Mouse (Mus musculus): ENCODE results near the gene Zswim8. TPM values are rescaled to one million over a fixed set of nuclear protein-coding genes. Genes with fewer than 3 reads are reported as not detected.

Zswim8 gene
- polyA plus RNA-seq, 1 experiment from 2014 or later = 40.1 TPM

DNA sequence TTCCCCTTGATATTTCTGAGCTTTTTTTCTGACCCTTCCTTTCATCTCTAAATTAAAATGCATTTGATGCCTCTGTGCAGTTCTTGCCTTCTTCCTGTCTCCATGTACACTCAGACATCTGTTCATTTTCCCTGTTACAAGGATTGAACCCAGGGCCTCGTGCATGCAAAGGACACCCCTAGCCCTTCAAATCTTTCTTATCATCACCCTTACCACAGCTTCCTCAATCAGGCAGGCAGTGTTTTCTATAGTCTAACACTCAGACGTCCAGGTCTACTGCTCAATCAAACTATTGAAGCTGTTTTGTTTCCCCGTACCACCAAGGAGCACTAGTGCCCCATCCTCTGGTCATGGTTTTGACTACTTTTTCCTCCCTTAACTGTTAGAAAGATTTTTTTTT is 46.4 kb downstream of the Zswim8 start:
- H3K36me3 ChIP-seq = peaks cover 48% of the 10 kb centered on the region
- ATAC-seq (ENCODE audit: insufficient number of reproducible peaks, low FRiP score, low TSS enrichment, low read depth) = no peak
- no peak overlapping the region for H3K4me3 ChIP-seq (replicated peaks)

DNA sequence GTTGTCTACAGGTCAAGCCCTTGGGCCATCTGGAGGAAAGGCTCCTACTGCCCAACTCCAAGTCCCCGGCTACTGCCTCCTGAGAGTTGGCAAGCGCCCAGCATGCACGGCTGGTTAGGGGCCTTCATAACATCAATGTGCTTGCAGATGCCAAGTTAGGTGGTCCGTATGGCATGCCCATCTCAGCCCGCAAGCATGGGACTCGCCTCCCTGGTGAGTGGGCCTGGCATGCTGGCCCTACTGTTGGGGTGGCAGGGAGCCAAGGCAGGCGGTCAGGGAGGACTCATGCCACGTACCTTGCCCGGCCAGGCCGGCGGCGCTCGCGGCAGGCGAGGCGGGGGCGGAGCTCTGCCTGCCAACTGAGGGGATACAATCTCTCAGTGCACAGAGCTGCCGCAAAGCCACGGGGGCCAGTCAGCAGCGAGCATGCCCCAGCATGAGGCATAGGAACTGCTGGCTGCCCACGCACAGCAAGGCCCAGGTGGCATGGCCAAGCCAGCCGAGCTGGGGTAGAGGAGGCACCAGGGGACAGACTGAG is 50.1 kb downstream of the Zswim8 start:
- Histone ChIP-seq H3K4me2 (replicated peaks) (no peak overlapping the region), H3K4me1 (no peaks in the 10 kb centered on the region), H3K36me3 (peaks cover 81% of the 10 kb centered on the region), H3K9me3 (replicated peaks) (no peaks in the 10 kb centered on the region), H3K9ac (no peak overlapping the region), H3K4me3 (replicated peaks) (no peak overlapping the region), H3K27ac (replicated peaks) (no peak overlapping the region), H3K27me3 (no peaks in the 10 kb centered on the region)
- WGBS = 87% methylated on average over 22 of the region's 22 CpGs
- ATAC-seq (ENCODE audit: insufficient number of reproducible peaks, low FRiP score, low TSS enrichment, low read depth) = 0 out of 2 replicates have a peak, but pooled peaks have one; percentile 17

More for the DNA sequence above, 46.4 kb downstream of the Zswim8 start:
- H3K9me3 ChIP-seq (replicated peaks) = no peaks in the 10 kb centered on the region
- H3K4me2 ChIP-seq (replicated peaks) = no peak overlapping the region
- no peaks in the 10 kb centered on the region for H3K27me3 ChIP-seq
- no peaks in the 10 kb centered on the region for H3K4me1 ChIP-seq
- 88% methylated on average over 3 of the region's 3 CpGs for WGBS
- H3K27ac ChIP-seq (replicated peaks) = no peak overlapping the region
- no peak overlapping the region for H3K9ac ChIP-seq

DNA sequence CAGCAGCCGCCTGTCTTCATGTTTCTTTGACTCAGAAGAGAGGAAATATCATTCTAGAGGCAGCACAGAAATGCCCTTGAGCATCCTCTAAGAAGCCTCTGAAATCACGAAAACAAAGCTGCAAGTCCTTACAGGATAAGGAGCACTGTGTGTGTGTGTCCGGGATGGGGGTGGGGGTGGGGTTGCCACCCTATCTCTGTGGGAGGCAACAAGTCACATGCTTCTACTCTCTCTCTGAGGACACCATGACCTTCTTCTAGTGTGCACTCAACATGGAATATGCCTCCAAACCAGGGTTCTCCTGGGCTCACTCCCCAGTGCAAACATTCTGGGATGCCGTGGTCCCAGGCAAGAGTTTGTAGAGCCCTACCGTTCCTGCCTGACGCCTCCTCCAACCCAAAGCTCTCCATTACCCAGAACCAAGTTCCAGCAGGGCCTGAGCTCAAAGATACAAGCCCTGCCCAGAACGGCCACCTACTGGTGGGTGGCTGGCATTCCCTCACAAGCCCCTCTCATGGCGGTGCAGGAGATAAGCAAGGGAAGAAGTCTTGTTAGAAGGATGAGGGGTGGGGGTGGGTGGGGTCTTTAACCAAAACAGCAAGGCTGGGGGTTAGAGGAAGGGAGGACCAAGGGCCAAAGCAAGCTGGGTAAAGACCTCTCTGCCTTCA is 51.5 kb downstream of the Zswim8 start:
- no peak for ATAC-seq (ENCODE audit: insufficient number of reproducible peaks, low FRiP score, low TSS enrichment, low read depth)
- H3K4me1 ChIP-seq = no peaks in the 10 kb centered on the region
- 67% methylated on average over 8 of the region's 8 CpGs for WGBS
- H3K9me3 ChIP-seq (replicated peaks) = no peaks in the 10 kb centered on the region
- no peak overlapping the region for H3K4me2 ChIP-seq (replicated peaks)
- 0 out of 2 replicates have a peak overlapping the region, but pooled peaks have one; percentile 4 for H3K27ac ChIP-seq (replicated peaks)
- H3K36me3 ChIP-seq = peaks cover 94% of the 10 kb centered on the region
- no peak overlapping the region for H3K9ac ChIP-seq
- no peaks in the 10 kb centered on the region for H3K27me3 ChIP-seq
- H3K4me3 ChIP-seq (replicated peaks) = no peak overlapping the region

DNA sequence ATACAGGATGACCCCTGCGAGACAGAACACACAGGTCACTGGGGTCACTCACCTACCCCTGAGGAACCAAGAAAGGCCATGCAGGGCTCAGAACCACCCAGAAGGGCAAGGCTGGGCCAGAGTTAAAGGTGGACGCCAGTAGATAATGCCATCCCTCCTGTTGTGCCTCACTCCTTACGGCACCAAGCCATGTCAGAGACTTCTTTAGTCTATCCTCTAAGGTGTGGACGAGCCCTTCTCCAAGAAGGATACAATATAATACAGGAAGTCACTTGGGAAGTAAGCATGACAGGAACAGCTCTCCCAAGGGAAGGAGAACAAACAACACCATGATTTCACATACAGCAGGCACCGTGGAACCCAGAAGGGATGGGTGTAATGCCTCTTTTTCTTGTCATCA is 57.6 kb downstream of the Zswim8 start:
- WGBS = 86% methylated on average over 5 of the region's 5 CpGs
- Histone ChIP-seq H3K4me2 (replicated peaks) (no peak overlapping the region), H3K4me1 (peaks cover 16% of the 10 kb centered on the region), H3K9ac (no peak overlapping the region), H3K27ac (replicated peaks) (0 out of 2 replicates have a peak overlapping the region, but pooled peaks have one; percentile 8), H3K9me3 (replicated peaks) (no peaks in the 10 kb centered on the region), H3K36me3 (peaks cover 64% of the 10 kb centered on the region), H3K27me3 (no peaks in the 10 kb centered on the region), H3K4me3 (replicated peaks) (no peak overlapping the region)
- ATAC-seq (ENCODE audit: insufficient number of reproducible peaks, low FRiP score, low TSS enrichment, low read depth) = no peak

DNA sequence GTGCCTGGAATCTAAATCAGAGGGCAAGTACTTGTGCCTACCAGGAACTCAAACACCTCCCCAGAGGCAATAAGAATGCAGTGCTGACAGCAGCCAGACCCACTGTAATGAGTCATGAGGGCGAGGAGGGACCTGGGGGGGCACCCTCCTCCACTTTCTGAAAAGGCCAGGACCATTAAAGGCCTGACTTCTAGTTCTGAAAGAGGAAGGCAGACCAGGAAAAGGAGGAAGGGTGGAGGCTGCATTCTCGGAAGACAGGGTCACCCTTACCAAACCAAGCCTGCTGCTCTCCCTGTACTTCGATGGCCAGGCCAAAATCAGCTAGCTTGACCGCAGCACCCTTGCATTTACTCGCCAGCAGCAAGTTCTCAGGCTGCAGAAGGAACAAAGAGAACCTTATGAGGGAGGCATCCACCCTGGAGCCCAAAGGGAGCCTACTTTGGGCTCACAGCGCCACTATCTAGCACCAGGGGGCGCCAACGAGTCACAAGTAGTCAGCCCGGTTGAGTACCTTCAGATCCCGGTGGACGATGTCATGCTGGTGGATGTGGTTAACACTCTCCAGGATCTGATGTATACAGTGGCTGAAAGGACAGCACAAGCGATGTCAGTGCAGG is 58.4 kb downstream of the Zswim8 start:
- Histone ChIP-seq H3K27me3 (no peaks in the 10 kb centered on the region), H3K36me3 (peaks cover 64% of the 10 kb centered on the region)
- 21% methylated on average over 12 of the region's 12 CpGs for WGBS

DNA sequence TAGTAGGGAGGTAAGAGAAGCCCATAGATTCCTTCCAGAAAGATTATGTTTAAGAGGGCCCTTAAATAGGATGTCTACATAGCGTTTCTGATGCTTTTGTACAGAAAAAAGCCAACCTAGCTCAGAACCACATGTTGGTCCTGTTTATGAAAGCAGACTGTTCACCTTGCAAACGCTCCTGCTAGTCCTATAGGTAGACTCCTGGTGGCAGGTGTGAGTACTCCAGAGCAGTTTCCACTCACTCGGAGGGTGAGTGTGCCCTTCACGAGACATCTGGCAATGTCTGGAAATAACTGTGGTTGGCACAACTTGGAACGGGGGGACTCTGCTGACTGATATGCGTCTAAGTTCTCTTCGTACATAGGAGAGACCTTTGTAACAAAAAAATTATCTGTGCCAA is 60.6 kb downstream of the Zswim8 start:
- 81% methylated on average over 7 of the region's 7 CpGs for WGBS
- Histone ChIP-seq H3K36me3 (peaks cover 47% of the 10 kb centered on the region), H3K27ac (replicated peaks) (peak overlapping the region; percentile 58; the same call in 1 of the 2 replicates), H3K4me1 (peaks cover 21% of the 10 kb centered on the region), H3K4me3 (replicated peaks) (no peak overlapping the region), H3K4me2 (replicated peaks) (no peak overlapping the region), H3K27me3 (no peaks in the 10 kb centered on the region), H3K9me3 (replicated peaks) (no peaks in the 10 kb centered on the region), H3K9ac (no peak overlapping the region)
- ATAC-seq (ENCODE audit: insufficient number of reproducible peaks, low FRiP score, low TSS enrichment, low read depth) = no peak

More for the DNA sequence above, 58.4 kb downstream of the Zswim8 start:
- no peak overlapping the region for H3K9ac ChIP-seq
- no peak overlapping the region for H3K4me2 ChIP-seq (replicated peaks)
- H3K4me1 ChIP-seq = peaks cover 16% of the 10 kb centered on the region
- 0 out of 2 replicates have a peak overlapping the region, but pooled peaks have one; percentile 8 for H3K27ac ChIP-seq (replicated peaks)
- no peak overlapping the region for H3K4me3 ChIP-seq (replicated peaks)
- ATAC-seq (ENCODE audit: insufficient number of reproducible peaks, low FRiP score, low TSS enrichment, low read depth) = peak; percentile 66
- H3K9me3 ChIP-seq (replicated peaks) = no peaks in the 10 kb centered on the region

DNA sequence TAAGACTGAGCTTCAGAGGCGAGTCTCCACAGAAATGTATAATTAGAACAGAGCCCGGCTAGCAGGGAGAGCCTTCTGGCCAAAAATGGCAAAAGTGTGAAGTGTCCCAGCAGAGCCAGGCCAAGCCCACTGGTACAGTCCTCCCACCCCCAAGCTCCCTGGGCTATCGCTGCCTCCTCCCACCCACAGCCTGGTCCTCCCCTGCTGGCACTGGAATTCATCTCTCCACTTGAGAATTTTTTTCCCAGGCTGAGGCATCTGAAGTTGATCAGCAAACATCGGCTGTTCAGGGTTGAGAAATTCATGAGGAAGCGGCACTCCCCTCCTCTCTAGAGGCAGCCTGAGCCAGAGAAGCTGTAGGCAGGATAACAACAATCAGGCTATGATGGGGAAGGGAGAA is 61.2 kb downstream of the Zswim8 start:
- peak; percentile 55; the same call in 1 of the 2 replicates for ATAC-seq (ENCODE audit: insufficient number of reproducible peaks, low FRiP score, low TSS enrichment, low read depth)
- H3K4me1 ChIP-seq = peaks cover 26% of the 10 kb centered on the region
- no peak overlapping the region for H3K4me3 ChIP-seq (replicated peaks)
- peak overlapping the region; percentile 58 for H3K27ac ChIP-seq (replicated peaks)
- H3K4me2 ChIP-seq (replicated peaks) = no peak overlapping the region
- H3K9me3 ChIP-seq (replicated peaks) = no peaks in the 10 kb centered on the region
- no peak overlapping the region for H3K9ac ChIP-seq
- H3K27me3 ChIP-seq = no peaks in the 10 kb centered on the region
- 38% methylated on average over 5 of the region's 5 CpGs for WGBS
- peaks cover 41% of the 10 kb centered on the region for H3K36me3 ChIP-seq

DNA sequence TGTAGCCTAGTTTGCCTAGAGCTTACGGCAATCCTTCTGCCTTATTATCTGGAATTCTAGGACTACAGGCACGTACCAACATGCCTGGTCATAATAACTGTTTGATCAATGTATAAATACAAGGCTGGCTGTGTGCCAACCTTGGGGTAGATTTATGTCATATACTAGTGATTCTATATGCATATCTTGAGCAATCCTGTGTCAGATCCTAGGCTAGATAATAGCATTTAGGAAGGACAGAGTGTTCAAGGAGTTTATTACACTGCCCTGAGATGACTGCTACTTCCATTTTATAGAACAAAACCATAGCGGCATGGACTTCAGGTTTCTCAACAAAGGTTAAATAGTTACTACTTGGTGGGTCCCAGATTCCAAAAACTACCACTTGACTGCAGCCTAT is 64.6 kb downstream of the Zswim8 start:
- Histone ChIP-seq H3K4me3 (replicated peaks) (no peak overlapping the region), H3K9me3 (replicated peaks) (no peaks in the 10 kb centered on the region), H3K36me3 (peaks cover 23% of the 10 kb centered on the region), H3K4me2 (replicated peaks) (no peak overlapping the region), H3K4me1 (peaks cover 37% of the 10 kb centered on the region), H3K27me3 (no peaks in the 10 kb centered on the region), H3K27ac (replicated peaks) (no peak overlapping the region), H3K9ac (no peak overlapping the region)
- 79% methylated on average over 3 of the region's 3 CpGs for WGBS
- no peak for ATAC-seq (ENCODE audit: insufficient number of reproducible peaks, low FRiP score, low TSS enrichment, low read depth)

DNA sequence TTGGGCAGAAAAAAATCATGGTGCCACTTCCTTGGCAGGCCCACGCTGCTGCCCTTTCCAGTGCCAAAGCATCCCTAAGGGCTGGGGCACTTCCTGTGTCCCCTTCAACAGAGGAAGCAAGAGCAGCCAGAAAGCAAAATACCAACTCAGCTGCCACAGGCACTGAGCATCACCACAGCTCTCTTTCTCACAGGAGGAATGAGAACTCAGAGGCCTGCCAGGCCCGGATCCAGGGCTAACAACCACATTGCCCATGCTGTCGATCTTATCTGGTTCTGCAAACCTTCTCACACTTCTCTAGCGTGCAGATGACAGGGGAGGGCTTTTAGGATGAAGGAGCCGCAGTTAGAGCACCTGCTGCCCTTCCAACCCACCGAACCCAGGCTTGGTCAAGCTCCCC is 65.5 kb downstream of the Zswim8 start:
- Histone ChIP-seq H3K9ac (no peak overlapping the region), H3K4me1 (peaks cover 37% of the 10 kb centered on the region), H3K4me2 (replicated peaks) (no peak overlapping the region), H3K27ac (replicated peaks) (no peak overlapping the region; the same call in 1 of the 2 replicates), H3K36me3 (peaks cover 29% of the 10 kb centered on the region), H3K9me3 (replicated peaks) (no peaks in the 10 kb centered on the region), H3K27me3 (no peaks in the 10 kb centered on the region), H3K4me3 (replicated peaks) (no peak overlapping the region)
- no peak for ATAC-seq (ENCODE audit: insufficient number of reproducible peaks, low FRiP score, low TSS enrichment, low read depth)
- 74% methylated on average over 6 of the region's 6 CpGs for WGBS

Data from embryonic facial prominence, embryonic 15.5 days (tissue).